Mouse (Mus musculus) kidney, adult 2 months (tissue): ENCODE measurements at regions not wholly inside any gene's neighbourhood (a gene's known extent, or its start where the extent isn't known, plus 50 kb on each side); places are given as distances from the start of the nearest gene placed in this dataset.

Experiments used
- CTCF ChIP-seq: fragments of 200-500 bp; conservative IDR thresholded peaks from 2 replicates; pipeline ENCODE4 v1.5.1; 2011; ENCODE audit warnings: low read depth, mild to moderate bottlenecking, control low read depth, low read length, moderate library complexity, mixed read lengths; ENCODE audit not compliant: insufficient read depth, insufficient read length
- POLR2A ChIP-seq: fragments of 200-500 bp; IDR thresholded peaks from one replicate; pipeline ENCODE4 v1.6.1; 2011; ENCODE audit warnings: low read depth, low read length, control low read depth

GRCm38 (mm10) chr17:49349328-49349727 lies 78.8 kb upstream of the Mocs1 start:
- TF ChIP-seq CTCF (no peak), POLR2A (no peak)
